Mouse (Mus musculus) embryonic facial prominence, embryonic 12.5 days (tissue): Measurements from ENCODE around the gene Il17rd. TPM values are rescaled to one million over a fixed set of nuclear protein-coding genes. Genes with fewer than 3 reads are reported as not detected.
A peak's percentile ranks its signal among the peaks of the same experiment; 100 is the strongest.

ENCODE experiments used
- ATAC-seq: fragments of 200-750 bp; cut with Nextera tagmentation; 2 replicates; pipeline ENCODE4 v1.8.0; 2017; ENCODE audit not compliant: insufficient number of reproducible peaks, insufficient read depth, low FRiP score, low TSS enrichment
- H3K27ac ChIP-seq: fragments of 300-500 bp; sonication (generic); 2 replicates; pipeline ENCODE4 v1.5.1; 2016; ENCODE audit warnings: mild to moderate bottlenecking
- H3K27me3 ChIP-seq: fragments of 300-500 bp; sonication (generic); 2 replicates; pipeline ENCODE4 v1.6.1; 2016; ENCODE audit warnings: mild to moderate bottlenecking, moderate library complexity
- H3K36me3 ChIP-seq: fragments of 300-500 bp; sonication (generic); 2 replicates; pipeline ENCODE4 v1.6.1; 2016; ENCODE audit warnings: mild to moderate bottlenecking
- H3K4me1 ChIP-seq: fragments of 300-500 bp; sonication (generic); 2 replicates; pipeline ENCODE4 v1.6.1; 2016
- H3K4me2 ChIP-seq: fragments of 300-500 bp; sonication (generic); replicated peaks from 2 replicates; pipeline ENCODE4 v1.6.1; 2016; ENCODE audit warnings: mild to moderate bottlenecking, moderate library complexity
- H3K4me3 ChIP-seq: fragments of 300-500 bp; sonication (generic); 2 replicates; pipeline ENCODE4 v1.5.1; 2016; ENCODE audit warnings: mild to moderate bottlenecking
- H3K9ac ChIP-seq: fragments of 300-500 bp; sonication (generic); 2 replicates; pipeline ENCODE4 v1.6.1; 2016; ENCODE audit warnings: mild to moderate bottlenecking, moderate library complexity
- H3K9me3 ChIP-seq: fragments of 300-500 bp; sonication (generic); 2 replicates; pipeline ENCODE4 v1.6.1; 2016; ENCODE audit warnings: mild to moderate bottlenecking, moderate library complexity
- WGBS: fragments of 180-500 bp; shearing (Covaris S2); methylation state at CpG from one replicate; pipeline ENCODE4 v1.1.7; 2016; 5-methylcytosine and 5-hydroxymethylcytosine counted together
- polyA plus RNA-seq: library from polyadenylated mRNA; unstranded; fragments of >200 nt; fragmentation: Nextera tagmentation; extraction: Ambion mirVana; gene quantifications from 2 replicates; pipeline ENCODE4 v1.2.1, GENCODE M21; 2016

Gene Il17rd
- polyA plus RNA-seq, 1 experiment from 2014 or later, result 11.2 TPM

- Histone ChIP-seq H3K27me3 (no peaks in the 10 kb centered on the region), H3K4me3 (no peak overlapping the region), H3K4me2 (no peak overlapping the region; the same call in 1 of the 2 replicates), H3K27ac (peak overlapping the region; percentile 90), H3K9ac (no peak overlapping the region), H3K9me3 (no peaks in the 10 kb centered on the region), H3K4me1 (peaks cover 98% of the 10 kb centered on the region), H3K36me3 (no peaks in the 10 kb centered on the region)
- ATAC-seq, result no peak
- 13% methylated on average over 3 of the region's 3 CpGs for WGBS
These were observed 31.4 kb downstream of the Il17rd start for GRCm38 (mm10) chr14:27070128-27070527.

- Histone ChIP-seq H3K4me1 (peaks cover 98% of the 10 kb centered on the region), H3K9me3 (no peaks in the 10 kb centered on the region), H3K9ac (no peak overlapping the region), H3K4me3 (no peak overlapping the region), H3K27ac (peak overlapping the region; percentile 90), H3K27me3 (no peaks in the 10 kb centered on the region), H3K36me3 (no peaks in the 10 kb centered on the region), H3K4me2 (peak overlapping the region; percentile 11; the same call in 1 of the 2 replicates)
- ATAC-seq, result 0 out of 2 replicates have a peak, but pooled peaks have one; percentile 19
- 5% methylated on average over 9 of the region's 9 CpGs for WGBS
These were observed 32.0 kb downstream of the Il17rd start for GRCm38 (mm10) chr14:27070758-27071157.

- no peaks in the 10 kb centered on the region for H3K9me3 ChIP-seq
- peaks cover 3% of the 10 kb centered on the region; the same call in 1 of the 2 replicates for H3K36me3 ChIP-seq
- no peak for ATAC-seq
- no peak overlapping the region for H3K4me3 ChIP-seq
- peaks cover 92% of the 10 kb centered on the region for H3K4me1 ChIP-seq
- no peak overlapping the region for H3K27ac ChIP-seq
- H3K27me3 ChIP-seq, result no peaks in the 10 kb centered on the region
- WGBS, result 5% methylated on average over 3 of the region's 3 CpGs
- H3K4me2 ChIP-seq, result no peak overlapping the region
- no peak overlapping the region for H3K9ac ChIP-seq
These were observed 33.2 kb downstream of the Il17rd start for GRCm38 (mm10) chr14:27071985-27072384.

GRCm38 (mm10) chr14:27075084-27075483 lies 36.3 kb downstream of the Il17rd start:
- no peaks in the 10 kb centered on the region for H3K9me3 ChIP-seq
- WGBS, result 25% methylated on average over 6 of the region's 6 CpGs

GRCm38 (mm10) chr14:27075909-27076521 lies 37.3 kb downstream of the Il17rd start:
- H3K27ac ChIP-seq, result peak overlapping the region; percentile 80; the same call in 1 of the 2 replicates
- peaks cover 9% of the 10 kb centered on the region for H3K36me3 ChIP-seq
- no peak overlapping the region for H3K4me3 ChIP-seq
- no peaks in the 10 kb centered on the region for H3K9me3 ChIP-seq
- H3K4me2 ChIP-seq, result no peak overlapping the region
- H3K4me1 ChIP-seq, result peaks cover 53% of the 10 kb centered on the region
- no peak overlapping the region for H3K9ac ChIP-seq
- H3K27me3 ChIP-seq, result no peaks in the 10 kb centered on the region
- no peak for ATAC-seq
- 70% methylated on average over 8 of the region's 8 CpGs for WGBS

More at GRCm38 (mm10) chr14:27075084-27075483, 36.3 kb downstream of the Il17rd start:
- peaks cover 9% of the 10 kb centered on the region for H3K36me3 ChIP-seq
- 0 out of 2 replicates have a peak overlapping the region, but pooled peaks have one; percentile 3 for H3K4me2 ChIP-seq
- peaks cover 62% of the 10 kb centered on the region for H3K4me1 ChIP-seq
- H3K27ac ChIP-seq, result peak overlapping the region; percentile 80
- no peak for ATAC-seq
- no peaks in the 10 kb centered on the region for H3K27me3 ChIP-seq
- H3K4me3 ChIP-seq, result no peak overlapping the region
- H3K9ac ChIP-seq, result no peak overlapping the region

GRCm38 (mm10) chr14:27076522-27076920 lies 37.8 kb downstream of the Il17rd start:
- Histone ChIP-seq H3K27ac (0 out of 2 replicates have a peak overlapping the region, but pooled peaks have one; percentile 80), H3K4me1 (peaks cover 48% of the 10 kb centered on the region), H3K27me3 (no peaks in the 10 kb centered on the region), H3K9me3 (no peaks in the 10 kb centered on the region), H3K9ac (no peak overlapping the region), H3K36me3 (peaks cover 9% of the 10 kb centered on the region), H3K4me3 (no peak overlapping the region), H3K4me2 (no peak overlapping the region)
- no peak for ATAC-seq
- WGBS, result 71% methylated on average over 2 of the region's 2 CpGs

GRCm38 (mm10) chr14:27081536-27082275 lies 43.0 kb downstream of the Il17rd start:
- Histone ChIP-seq H3K27me3 (no peaks in the 10 kb centered on the region), H3K36me3 (peaks cover 34% of the 10 kb centered on the region), H3K27ac (no peak overlapping the region), H3K4me1 (no peaks in the 10 kb centered on the region; the same call in 1 of the 2 replicates), H3K4me3 (no peak overlapping the region), H3K9me3 (no peaks in the 10 kb centered on the region), H3K4me2 (no peak overlapping the region), H3K9ac (no peak overlapping the region)
- ATAC-seq, result no peak
- 66% methylated on average over 5 of the region's 5 CpGs for WGBS

- ATAC-seq, result no peak
- H3K36me3 ChIP-seq, result peaks cover 43% of the 10 kb centered on the region
- no peak overlapping the region for H3K4me2 ChIP-seq
- H3K27me3 ChIP-seq, result no peaks in the 10 kb centered on the region
- no peak overlapping the region for H3K4me3 ChIP-seq
- peaks cover 10% of the 10 kb centered on the region for H3K4me1 ChIP-seq
- WGBS, result 77% methylated on average over 5 of the region's 5 CpGs
- H3K9ac ChIP-seq, result no peak overlapping the region
- H3K9me3 ChIP-seq, result no peaks in the 10 kb centered on the region
- no peak overlapping the region for H3K27ac ChIP-seq
These were observed 46.7 kb downstream of the Il17rd start for GRCm38 (mm10) chr14:27085471-27085870.

- Histone ChIP-seq H3K4me1 (peaks cover 10% of the 10 kb centered on the region), H3K9ac (no peak overlapping the region), H3K4me2 (no peak overlapping the region), H3K36me3 (peaks cover 43% of the 10 kb centered on the region), H3K9me3 (no peaks in the 10 kb centered on the region), H3K27me3 (no peaks in the 10 kb centered on the region), H3K27ac (no peak overlapping the region), H3K4me3 (no peak overlapping the region)
- 41% methylated on average over 4 of the region's 4 CpGs for WGBS
- ATAC-seq, result no peak
These were observed 47.3 kb downstream of the Il17rd start for GRCm38 (mm10) chr14:27085999-27086398.

GRCm38 (mm10) chr14:27094247-27094646 lies 55.5 kb downstream of the Il17rd start:
- no peak for ATAC-seq
- H3K4me1 ChIP-seq, result no peaks in the 10 kb centered on the region
- no peak overlapping the region for H3K4me3 ChIP-seq
- 67% methylated on average over 5 of the region's 5 CpGs for WGBS
- H3K27me3 ChIP-seq, result no peaks in the 10 kb centered on the region
- no peak overlapping the region for H3K27ac ChIP-seq
- H3K36me3 ChIP-seq, result peaks cover 54% of the 10 kb centered on the region
- no peak overlapping the region for H3K9ac ChIP-seq
- H3K4me2 ChIP-seq, result no peak overlapping the region
- H3K9me3 ChIP-seq, result no peaks in the 10 kb centered on the region

- no peak for ATAC-seq
- Histone ChIP-seq H3K9ac (no peak overlapping the region), H3K4me1 (no peaks in the 10 kb centered on the region), H3K27me3 (no peaks in the 10 kb centered on the region), H3K9me3 (no peaks in the 10 kb centered on the region), H3K4me3 (no peak overlapping the region), H3K27ac (no peak overlapping the region), H3K36me3 (peaks cover 64% of the 10 kb centered on the region), H3K4me2 (no peak overlapping the region)
- WGBS, result 75% methylated on average over 9 of the region's 9 CpGs
These were observed 57.4 kb downstream of the Il17rd start for GRCm38 (mm10) chr14:27096133-27096532.

GRCm38 (mm10) chr14:27096779-27097178 lies 58.0 kb downstream of the Il17rd start:
- 26% methylated on average over 3 of the region's 3 CpGs for WGBS

More at GRCm38 (mm10) chr14:27096779-27097178, 58.0 kb downstream of the Il17rd start:
- Histone ChIP-seq H3K27me3 (no peaks in the 10 kb centered on the region), H3K9ac (no peak overlapping the region), H3K4me1 (no peaks in the 10 kb centered on the region), H3K36me3 (peaks cover 70% of the 10 kb centered on the region), H3K9me3 (no peaks in the 10 kb centered on the region), H3K4me3 (no peak overlapping the region), H3K4me2 (no peak overlapping the region), H3K27ac (no peak overlapping the region)
- ATAC-seq, result no peak
